Mouse (Mus musculus) layer of hippocampus, postnatal 25 days (tissue): Measurements from ENCODE around the gene Psmb2. TPM values are rescaled to one million over a fixed set of nuclear protein-coding genes. Genes with fewer than 3 reads are reported as not detected.
A peak's percentile ranks its signal among the peaks of the same experiment; 100 is the strongest.

Source experiments
- DNase-seq, 2 experiments: peaks; one replicate each; pipeline ENCODE4 v3.0.0; 2022; ENCODE audit warnings: mixed read lengths in 2 of 2, low spot score in 1 of 2; ENCODE audit errors: extremely low spot score in 1 of 2
- total RNA-seq, 2 experiments: library from RNA; stranded (reverse); gene quantifications; 2 replicates each; pipeline ENCODE4 v1.2.3; 2021

The Psmb2 gene
- total RNA-seq, 2 experiments from 2014 or later: 113 to 121 TPM

GRCm38 (mm10) chr4:126707439-126707826, 30.0 kb downstream of the Psmb2 start:
- DNase-seq: no peak

DNA sequence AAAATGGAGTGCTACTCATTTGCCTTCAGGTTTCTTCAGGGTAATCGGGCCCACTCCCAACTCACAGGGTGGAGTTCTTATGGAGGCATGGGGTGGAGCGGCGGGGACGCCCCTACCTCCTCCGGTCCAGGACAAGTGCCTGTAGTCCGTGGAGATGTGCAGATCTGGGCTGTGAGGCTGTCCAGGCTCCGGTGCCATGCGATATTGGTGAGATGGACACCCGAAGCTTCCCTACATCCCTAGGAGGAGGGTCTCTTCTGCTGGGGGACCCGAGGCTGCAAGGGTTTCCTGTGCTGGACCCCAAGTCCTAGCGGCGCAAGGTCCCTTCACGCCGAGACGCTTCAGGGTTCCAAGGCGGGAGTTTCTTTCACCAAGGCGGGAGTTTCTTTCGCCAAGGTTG, 54.7 kb downstream of the Psmb2 start:
- DNase-seq: no peak

DNA sequence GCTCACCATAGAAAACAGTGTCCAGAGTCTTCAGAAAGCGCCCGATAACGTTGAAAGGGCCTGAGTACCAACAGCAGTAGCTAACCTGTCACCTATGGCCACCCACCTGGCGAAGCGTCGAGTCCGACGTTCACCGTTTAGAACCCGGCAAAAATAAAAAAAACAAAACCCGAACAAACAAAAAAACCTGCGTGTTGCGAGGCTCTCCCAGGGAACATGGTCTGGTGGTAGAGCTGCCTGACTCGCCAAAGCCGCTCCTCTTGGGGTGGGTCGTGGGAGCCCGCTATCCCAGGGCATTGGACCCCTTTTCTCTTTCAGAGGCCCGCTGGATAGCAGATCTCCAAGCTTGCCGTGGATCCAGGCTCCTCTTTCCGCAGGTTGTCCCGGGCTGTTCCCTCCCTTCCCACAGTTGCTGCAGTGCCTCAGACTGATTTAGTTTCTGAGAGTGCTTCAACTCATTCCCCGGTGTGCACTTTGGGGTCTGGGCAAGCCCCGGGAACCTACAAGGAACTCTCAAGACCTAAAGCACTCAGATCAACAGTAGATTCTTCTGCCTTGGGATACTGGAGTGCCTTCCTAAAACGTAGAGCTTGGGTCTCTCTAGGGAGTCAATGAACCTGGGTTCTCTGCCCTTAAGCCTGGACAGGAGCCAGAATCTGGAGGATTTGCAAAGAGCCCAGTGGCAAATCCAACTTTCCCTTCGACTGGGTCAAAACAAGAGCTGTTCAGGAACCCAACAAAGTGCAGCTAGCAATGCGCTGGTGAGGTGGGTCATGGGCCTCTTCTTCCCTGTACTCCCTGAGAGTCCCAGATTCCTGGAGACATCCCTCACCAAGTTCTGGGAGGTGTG, 55.3 kb downstream of the Psmb2 start:
- no peak for DNase-seq

- no peak for DNase-seq
Observed at GRCm38 (mm10) chr4:126734001-126734603, 56.7 kb downstream of the Psmb2 start.

GRCm38 (mm10) chr4:126734700-126735381, 57.4 kb downstream of the Psmb2 start:
- DNase-seq: no peak

- no peak for DNase-seq
Observed at GRCm38 (mm10) chr4:126735382-126736000, 58.1 kb downstream of the Psmb2 start.

GRCm38 (mm10) chr4:126736001-126736414, 58.6 kb downstream of the Psmb2 start, which contains the start of gene Tfap2e:
Gene Tfap2e (minus strand): TSS chr4:126736240.
- DNase-seq: no peak

GRCm38 (mm10) chr4:126739966-126740676, 62.7 kb downstream of the Psmb2 start:
- no peak for DNase-seq

DNA sequence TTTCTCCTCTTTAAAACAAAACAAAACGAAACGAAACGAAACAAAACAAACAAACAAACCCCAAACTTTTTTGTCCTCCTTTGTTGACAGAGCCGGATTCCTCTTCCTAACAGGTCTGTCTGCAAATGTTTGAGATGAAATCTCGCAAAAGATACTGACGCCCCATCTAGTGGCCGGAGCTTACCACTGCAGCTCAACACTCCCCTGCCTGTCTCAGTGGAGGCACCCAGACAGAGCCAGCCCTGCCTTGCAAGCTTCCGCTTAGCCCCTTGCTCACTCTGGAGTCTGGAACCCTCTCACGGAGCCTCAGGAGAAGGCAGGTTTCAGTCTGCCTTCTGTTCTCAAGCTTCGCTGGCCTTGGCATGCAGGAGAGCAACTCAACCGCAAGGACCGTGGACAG, 64.0 kb downstream of the Psmb2 start:
- peak; percentile 77 to 88 for DNase-seq

DNA sequence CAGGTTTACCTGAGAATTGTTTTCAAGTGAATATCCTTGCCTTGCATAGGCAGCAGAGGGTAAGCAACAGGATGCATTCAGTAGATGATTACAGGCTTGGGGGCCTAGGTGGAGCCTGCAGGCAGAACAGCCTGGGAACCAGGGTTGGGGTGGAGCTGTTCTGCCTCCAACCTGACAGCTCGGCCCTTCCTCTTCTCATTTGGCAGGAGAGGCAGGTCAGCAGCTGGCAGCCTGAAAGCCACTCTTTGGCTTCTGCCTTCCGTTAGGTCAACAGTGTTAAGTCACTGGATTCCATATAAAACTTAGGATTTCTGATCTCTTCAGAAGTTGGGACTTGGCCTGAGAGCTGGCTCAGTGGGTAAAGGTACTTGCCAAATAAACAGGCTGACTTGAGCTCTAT, 65.5 kb downstream of the Psmb2 start:
- DNase-seq: no peak

- no peak for DNase-seq
Observed at GRCm38 (mm10) chr4:126743713-126744112, 66.3 kb downstream of the Psmb2 start.

DNA sequence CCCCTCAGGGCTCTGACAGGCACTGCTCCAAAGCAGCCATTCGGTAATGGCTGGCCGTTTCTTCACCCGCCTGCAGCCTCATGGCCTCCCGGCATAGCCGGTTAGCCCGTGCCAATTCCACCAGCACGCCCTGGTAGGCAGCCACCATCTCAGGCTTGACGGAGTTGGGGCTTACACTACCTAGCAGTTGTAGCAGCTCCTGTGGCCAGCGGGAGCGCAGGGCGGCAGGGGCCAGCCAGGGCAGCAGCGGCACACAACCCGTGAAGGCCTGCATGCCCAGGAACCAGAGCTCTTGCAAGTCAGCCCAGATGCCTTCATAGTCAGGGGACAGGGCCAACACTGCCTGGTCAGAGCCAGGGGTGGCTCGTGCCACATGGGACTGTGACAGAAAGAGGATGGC, 67.4 kb downstream of the Psmb2 start:
- DNase-seq: no peak

DNA sequence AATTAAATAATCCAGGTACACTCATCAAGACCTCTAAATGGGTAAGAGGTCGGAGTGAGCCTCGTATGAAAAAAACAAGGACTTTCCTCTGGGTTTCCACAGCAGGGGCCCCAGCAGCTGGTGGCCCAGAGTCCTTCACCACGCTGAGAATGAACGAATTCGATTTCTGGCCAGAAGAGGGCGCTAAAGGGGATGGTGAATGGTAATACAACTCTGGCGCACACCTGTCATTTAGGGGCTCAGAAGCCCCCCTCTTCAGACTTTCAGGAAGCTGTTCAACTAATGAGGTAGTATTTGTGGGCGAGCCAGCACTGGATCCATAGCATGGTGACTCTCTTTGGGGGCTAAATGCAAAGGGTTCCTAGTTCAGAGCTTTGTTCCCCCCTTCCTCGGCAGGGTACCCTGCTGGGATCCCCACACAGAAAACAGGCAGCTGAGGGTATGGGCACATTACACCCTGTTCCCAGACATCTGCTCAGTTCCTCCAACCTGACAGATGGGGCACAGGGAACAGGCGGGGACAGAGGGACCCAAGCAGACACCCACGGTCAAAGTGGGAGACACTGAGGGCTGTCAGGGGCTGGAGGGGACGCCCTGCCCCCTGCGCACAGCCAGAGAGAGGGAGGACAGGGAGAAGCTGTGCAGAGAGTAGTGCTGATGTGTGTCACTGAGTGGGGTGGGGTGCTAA, 68.2 kb downstream of the Psmb2 start:
- DNase-seq: peak in 1 of 2 experiments; percentile 75

GRCm38 (mm10) chr4:126746194-126746840, 68.9 kb downstream of the Psmb2 start:
- DNase-seq: no peak

GRCm38 (mm10) chr4:126748381-126748780, 71.0 kb downstream of the Psmb2 start:
- DNase-seq: no peak

DNA sequence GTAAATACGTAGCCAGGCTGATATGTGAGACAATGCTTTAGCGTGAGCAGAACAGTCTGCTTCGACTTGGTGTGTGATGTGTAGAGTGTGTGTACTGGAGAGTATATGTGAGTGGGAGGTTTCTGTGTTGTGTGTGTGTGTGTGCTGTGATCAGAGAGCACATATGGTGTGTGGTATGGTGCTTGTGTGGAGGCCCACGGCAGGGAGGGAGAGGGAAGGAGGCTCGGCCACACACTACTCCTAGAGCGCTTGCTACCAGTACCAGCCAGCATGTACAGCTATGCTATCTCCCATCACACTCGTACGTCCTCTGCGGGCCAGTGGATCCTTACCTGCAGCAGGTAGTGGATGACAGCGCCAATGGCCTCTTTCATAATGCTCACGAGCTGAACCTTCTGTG, 72.1 kb downstream of the Psmb2 start:
- DNase-seq: no peak

GRCm38 (mm10) chr4:126750046-126750683, 72.7 kb downstream of the Psmb2 start:
- peak in 1 of 2 experiments; percentile 77 for DNase-seq

GRCm38 (mm10) chr4:126750863-126751555, 73.6 kb downstream of the Psmb2 start:
- DNase-seq: no peak
